Mouse (Mus musculus): ENCODE measurements around the gene Cck. TPM values are rescaled to one million over a fixed set of nuclear protein-coding genes. Genes with fewer than 3 reads are reported as not detected.
"Not testable (repeated sequence)": the region's sequence is repeated elsewhere in the genome, so short reads cannot be mapped to it uniquely, and the experiment has no call there.

Cck gene
- total RNA-seq, 2 experiments from 2014 or later: 0.43 to 1.2 TPM

DNA sequence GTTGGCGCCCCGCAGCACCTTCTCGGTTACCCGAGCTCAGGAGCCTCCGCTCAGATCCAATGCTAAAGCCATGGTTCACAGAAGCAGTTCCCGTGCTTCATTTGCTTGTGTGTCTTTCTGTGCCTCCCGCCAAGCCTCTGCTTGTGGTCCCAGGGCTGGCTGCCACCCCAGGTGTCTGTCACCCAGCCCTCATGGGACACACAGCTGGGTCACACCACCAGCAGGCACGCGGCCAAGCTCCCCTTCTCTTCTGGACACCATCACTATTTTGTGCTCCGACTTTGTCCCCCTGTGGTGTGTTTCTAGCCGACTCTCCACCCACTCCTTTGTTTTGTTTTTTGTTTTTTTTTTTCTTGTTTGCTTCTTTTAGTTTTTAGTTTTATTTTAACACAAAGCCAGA, 28.0 kb downstream of the Cck start:
- no peak for DNase-seq
- intact Hi-C loops (cut with DNase I): no loop called here

DNA sequence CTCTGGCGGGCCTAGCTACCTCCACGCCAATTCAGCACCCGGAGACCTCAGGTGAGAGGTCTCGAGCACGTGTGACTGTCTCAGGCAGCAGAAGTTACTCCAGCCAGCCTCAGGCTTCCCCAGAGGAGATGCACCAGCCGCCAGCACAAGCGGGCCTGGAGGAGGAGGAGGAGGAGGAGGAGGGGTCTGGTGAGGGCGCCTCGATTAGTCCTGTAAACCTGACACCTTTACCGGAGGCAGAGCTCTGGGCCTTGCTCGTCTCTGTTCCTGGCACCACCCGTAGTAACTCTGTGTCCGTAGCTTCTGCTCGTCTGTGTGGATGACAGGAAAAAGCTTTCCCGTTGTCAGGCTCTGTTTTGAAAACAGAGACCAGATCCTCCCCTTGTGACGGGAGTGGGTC, 35.0 kb downstream of the Cck start:
- intact Hi-C loops (cut with DNase I): no loop called here
- DNase-seq: no peak

DNA sequence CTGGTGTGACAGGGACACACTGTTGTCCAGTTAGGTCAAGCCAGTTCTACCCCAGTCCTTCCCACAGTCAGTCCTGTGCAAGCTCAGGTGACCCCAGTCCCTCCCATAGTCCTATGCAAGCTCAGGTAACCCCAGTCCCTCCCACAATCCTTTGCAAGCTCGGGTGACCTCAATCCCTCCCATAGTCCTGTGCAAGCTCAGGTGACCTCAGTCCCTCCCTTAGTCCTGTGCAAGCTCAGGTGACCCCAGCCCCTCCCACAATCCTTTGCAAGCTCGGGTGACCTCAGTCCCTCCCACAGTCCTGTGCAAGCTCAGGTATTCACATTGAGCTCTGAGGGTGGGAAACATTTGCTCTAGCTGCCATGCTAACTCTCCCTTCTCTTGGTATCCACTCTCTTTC, 35.5 kb downstream of the Cck start:
- intact Hi-C loops (cut with DNase I): loop anchor here (10.0 kb wide), 1 partner anchor 185 kb away; the partner anchor contains the start of gene Ulk4
- DNase-seq: no peak

DNA sequence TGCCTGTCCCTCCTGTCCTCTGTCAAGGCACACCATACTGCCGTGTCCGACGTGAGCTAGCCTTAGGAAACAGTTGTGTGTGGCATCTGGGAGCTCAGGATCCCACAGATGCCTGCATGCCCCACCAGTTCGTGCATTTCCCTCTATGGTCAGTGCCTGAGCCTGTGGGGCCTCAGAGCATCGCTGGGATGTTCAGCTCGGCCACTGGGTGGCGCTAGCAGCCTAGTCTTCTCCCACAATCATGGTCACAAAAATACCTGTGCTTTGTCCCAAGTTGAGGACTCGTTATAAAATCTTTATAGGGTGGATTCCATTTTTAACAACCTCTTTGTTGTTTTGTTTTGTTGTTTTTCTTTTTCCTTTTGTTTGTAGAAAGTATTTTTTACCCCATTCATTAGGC, 37.0 kb downstream of the Cck start:
- no peak for DNase-seq
- intact Hi-C loops (cut with DNase I): loop anchor here (10.0 kb wide), 1 partner anchor 184 kb away; the partner anchor contains the start of gene Ulk4

DNA sequence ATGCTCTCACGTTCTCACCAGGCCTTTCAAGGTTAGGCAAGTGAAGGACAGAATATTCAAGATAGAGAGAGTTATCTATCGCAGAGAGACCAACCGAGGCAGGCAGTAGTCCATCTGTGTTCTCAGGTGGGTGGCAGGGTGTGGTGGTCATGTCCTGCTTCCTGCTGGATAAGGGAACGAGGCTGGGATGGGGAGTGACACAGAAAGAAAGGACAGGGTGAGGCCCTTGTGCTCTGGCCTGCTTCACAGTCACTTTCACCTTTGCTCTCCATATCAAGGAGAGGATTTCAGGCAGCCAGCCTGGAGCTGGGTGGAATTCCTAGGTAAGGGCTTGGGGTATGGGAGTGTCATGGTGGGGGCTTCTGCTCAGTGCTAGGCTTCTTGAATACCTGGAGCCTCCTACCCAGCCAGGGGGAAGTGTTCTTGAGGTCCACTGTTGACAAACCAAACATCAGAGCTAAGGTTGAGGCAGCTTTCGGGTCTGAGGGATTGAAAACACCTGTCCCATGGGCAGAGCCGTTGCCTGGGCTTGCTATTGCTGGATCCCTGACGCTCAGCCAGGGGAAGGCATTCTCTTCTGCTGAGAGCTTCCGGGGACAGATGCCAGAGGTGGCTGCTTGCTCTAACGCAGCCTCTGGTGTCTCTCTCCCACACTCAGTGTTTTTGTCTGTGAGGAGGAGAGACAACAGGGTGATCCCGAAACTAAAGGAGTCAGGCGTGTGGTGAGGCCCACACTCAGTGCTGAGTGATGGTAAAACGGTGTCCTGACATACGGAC, 38.6 kb downstream of the Cck start:
- DNase-seq: no peak
- intact Hi-C loops (cut with DNase I): loop anchor here (10.0 kb wide), 1 partner anchor 182 kb away; the partner anchor contains the start of gene Ulk4

DNA sequence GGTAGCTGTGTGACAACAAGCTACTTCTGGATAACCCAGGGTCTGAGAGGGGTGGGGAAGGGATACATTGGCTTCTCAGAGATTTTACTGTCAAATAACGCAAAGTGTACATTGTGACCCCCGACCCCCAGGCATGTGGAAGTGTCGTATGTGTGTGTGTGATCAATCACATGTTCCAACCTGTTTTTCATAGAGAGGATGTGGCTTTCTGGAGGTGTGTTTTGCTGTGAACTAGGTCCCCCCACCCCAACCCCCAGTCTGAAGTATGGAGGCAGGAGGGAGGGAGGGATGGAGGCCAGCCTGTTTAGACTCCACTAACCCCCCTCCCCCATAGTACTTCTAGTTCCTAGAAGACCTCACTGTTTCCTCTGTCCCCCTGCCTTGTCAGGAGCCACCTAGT, 40.6 kb downstream of the Cck start:
- no peak for DNase-seq

DNA sequence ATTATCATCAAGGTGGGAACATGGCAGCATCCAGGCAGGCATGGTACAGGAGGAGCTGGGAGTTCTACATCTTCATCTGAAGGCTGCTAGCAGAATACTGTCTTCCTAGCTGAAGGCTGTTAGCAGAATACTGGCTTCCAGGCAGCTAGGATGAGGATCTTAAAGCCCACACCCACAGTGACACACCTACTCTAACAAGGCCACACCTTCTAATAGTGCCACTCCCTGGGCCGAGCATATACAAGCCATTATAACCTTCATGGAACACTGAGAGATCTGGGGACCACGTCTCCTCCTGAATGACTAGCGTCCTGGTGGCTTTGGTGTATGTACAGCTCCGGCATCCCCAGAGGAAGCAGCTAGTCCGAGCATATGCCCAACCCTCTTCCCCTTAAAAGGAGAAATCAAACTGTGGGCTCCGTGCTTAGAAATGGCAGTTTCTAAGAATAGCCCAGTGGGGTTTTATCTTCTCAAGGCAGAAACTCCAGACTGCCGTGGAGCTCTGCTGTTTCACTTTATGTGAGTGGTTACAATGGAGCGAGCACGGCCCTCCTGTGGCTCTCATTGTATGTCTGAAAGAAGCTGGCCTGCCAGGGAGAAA, 43.1 kb downstream of the Cck start:
- intact Hi-C loops (cut with DNase I): loop anchor here (10.0 kb wide), 1 partner anchor 178 kb away; the partner anchor contains the start of gene Ulk4
- DNase-seq: not testable (repeated sequence)

More for the DNA sequence above, 40.6 kb downstream of the Cck start:
- intact Hi-C loops (cut with DNase I): loop anchor here (10.0 kb wide), 1 partner anchor 180 kb away; the partner anchor contains the start of gene Ulk4

DNA sequence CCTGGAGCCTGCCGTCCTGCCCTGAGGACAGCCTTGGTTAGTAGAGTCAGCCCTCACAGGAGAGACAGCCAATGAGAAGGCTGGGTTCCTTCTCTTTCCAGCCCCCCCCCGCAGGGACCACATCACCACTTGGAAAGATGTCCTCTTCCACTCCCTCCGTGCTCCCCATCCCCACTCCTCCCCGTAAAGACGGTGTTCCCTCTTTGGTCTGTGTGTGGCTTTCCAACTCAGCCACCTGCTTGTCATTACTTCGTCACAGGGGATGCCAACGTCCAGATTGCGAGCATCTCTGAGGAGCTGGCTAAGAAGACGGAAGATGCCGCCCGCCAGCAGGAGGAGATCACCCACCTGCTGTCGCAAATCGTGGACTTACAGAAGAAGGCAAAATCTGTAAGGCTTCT, 49.1 kb downstream of the Cck start:
- intact Hi-C loops (cut with DNase I): no loop called here
- DNase-seq: no peak

DNA sequence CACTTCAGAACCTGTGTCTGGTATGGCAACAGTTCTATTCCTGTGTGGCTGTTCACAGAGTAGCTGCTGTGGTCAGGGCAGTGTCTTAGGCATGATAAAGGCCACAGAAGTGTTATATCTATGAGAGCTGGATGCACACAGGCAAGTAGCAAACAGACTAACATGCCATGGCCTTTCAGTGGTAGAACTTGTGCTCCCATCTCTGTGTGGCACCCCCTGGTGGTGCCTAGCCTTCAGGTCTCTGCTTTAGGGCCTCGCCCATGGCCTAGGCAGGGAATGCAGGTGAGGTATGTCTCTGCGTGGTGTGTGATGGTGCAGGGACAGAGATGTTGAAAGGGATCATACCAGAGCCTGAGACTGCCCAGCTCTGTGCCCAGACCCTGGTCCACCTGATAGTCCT, 50.1 kb downstream of the Cck start:
- intact Hi-C loops (cut with DNase I): no loop called here
- no peak for DNase-seq

DNA sequence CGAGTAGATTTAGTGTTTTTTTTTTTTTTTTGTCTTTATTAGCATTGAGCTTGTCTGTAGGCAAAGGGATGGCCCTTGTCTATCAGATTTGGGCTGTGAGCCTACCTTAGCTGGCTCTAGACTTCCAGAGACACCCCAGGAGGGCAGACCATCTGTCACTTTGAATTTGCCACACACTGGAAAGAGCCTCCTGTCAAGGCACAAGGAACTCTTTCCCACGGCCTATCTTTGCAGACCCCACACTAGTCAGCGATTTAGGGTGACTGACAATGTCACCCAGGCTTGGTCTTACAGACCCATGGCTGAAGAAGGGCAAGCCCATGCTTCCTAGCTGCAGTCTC, 51.2 kb downstream of the Cck start:
- intact Hi-C loops (cut with DNase I): no loop called here
- DNase-seq: no peak

DNA sequence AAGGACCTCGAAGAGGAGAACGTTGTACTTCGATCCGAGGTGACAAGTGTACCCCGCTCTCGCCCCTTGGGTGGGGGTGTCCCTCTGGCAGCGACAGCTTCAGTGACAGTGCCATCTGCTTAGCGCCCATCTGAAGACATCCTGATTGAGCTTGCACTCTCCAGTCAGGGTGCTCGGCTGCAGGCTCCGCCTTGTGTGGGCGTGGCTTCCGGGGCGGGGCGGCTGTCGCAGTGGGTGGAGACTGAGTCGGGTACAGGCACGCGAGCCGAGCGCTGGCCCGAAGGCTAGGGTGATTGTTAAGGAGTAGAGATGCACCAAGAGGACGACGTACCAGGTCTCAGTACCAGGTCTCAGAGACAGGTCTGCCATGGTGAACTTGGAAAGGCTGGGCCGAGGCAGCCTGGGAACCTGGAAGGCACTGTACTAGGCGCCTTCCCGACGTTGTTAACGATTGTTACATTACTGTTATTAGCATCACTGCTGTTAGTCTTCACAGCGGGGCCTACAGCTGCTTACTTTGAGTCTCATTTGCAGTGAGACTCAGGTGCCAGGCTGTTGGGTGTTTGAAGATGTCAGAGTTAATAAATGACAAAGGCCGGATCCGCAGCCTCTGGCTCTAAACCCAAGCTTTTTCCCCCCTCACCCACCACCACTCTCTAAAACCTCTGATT, 51.7 kb downstream of the Cck start:
- no peak for DNase-seq
- intact Hi-C loops (cut with DNase I): no loop called here

DNA sequence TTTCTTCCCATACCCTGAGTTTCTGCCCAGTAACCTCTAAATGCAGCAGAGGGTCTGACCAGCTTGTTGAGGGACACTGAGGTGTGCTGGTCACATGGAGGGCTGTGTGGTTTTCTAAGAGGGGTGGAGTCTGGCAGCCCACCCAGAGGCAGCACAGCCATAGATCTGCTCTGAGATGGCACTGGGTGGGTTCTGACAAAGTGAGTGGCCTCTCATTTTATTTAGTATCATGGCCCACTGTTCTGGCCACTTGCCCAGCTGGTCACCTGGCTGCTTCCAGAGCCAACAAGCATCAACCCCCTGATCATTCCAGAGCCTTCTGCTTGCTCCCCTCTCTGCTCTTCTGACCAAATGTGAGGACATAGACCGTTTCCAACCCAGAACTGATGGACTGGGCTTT, 53.3 kb downstream of the Cck start:
- intact Hi-C loops (cut with DNase I): no loop called here
- DNase-seq: no peak

Other genes with a start within 250 kb of the Cck start
- under 1 TPM; 0.20 to 0.38 TPM for gene Ulk4, start 218.5 kb downstream of the Cck start, total RNA-seq (2021)
- gene Trak1, start 198.2 kb downstream of the Cck start, total RNA-seq (2021): 100 to 1,000 TPM; 182 to 188 TPM
- not detected for gene Lyzl4, start 146.4 kb upstream of the Cck start, total RNA-seq (2021)
- gene Vipr1, start 147.0 kb upstream of the Cck start, total RNA-seq (2021): 1 to 10 TPM; 1.8 to 4.5 TPM
- gene Sec22c, start 209.8 kb upstream of the Cck start, total RNA-seq (2021): 1 to 10 TPM; 4.7 to 4.9 TPM
- gene Ss18l2, start 214.6 kb upstream of the Cck start, total RNA-seq (2021): 100 to 1,000 TPM in 1 of 2 experiments, 10 to 100 TPM in 1; 95.2 to 104 TPM
- 10 to 100 TPM; 27.4 to 31.6 TPM for gene Nktr, start 223.5 kb upstream of the Cck start, total RNA-seq (2021)